Mouse (Mus musculus) CH12.LX (cell line): ENCODE results near the gene Nt5c2. TPM values are rescaled to one million over a fixed set of nuclear protein-coding genes. Genes with fewer than 3 reads are reported as not detected.

Experiments used
- DNase-seq: peaks from one replicate; pipeline ENCODE4 v3.0.0-alpha.2; 2013; ENCODE audit errors: extremely low read depth
- H3K27ac ChIP-seq: 2 replicates; pipeline ENCODE4 v1.5.1; 2012; ENCODE audit warnings: low read depth, mild to moderate bottlenecking, control low read depth, moderate library complexity; ENCODE audit not compliant: insufficient read depth
- H3K27me3 ChIP-seq: replicated peaks from 2 replicates; pipeline ENCODE3; 2012; ENCODE audit warnings: inconsistent platforms
- H3K36me3 ChIP-seq, 2 experiments: replicated peaks in 1 of 2; 2 replicates each; pipeline versions ENCODE3 to v1.6.1; 2012; ENCODE audit warnings: inconsistent platforms in 1 of 2, low read length in 1 of 2, mild to moderate bottlenecking in 1 of 2, mixed read lengths in 1 of 2, moderate library complexity in 1 of 2; ENCODE audit not compliant: control insufficient read depth in 1 of 2, insufficient read depth in 1 of 2
- H3K4me1 ChIP-seq, 2 experiments: 2 replicates each; pipeline ENCODE4 v1.6.1; 2012; ENCODE audit warnings: inconsistent platforms in 1 of 2, moderate library complexity in 1 of 2; ENCODE audit not compliant: insufficient read depth in 2 of 2, control insufficient read depth in 1 of 2
- H3K4me2 ChIP-seq: 2 replicates; pipeline ENCODE4 v1.6.1; 2012; ENCODE audit warnings: low read depth, mild to moderate bottlenecking, control low read depth; ENCODE audit not compliant: poor library complexity, insufficient read depth, severe bottlenecking
- H3K4me3 ChIP-seq, 3 experiments: fragments of 150-350 bp in 1 of 3; sonication (generic) in 1 of 3; replicated peaks in 1 of 3; 2 replicates each; pipeline versions ENCODE3 to v1.5.1; 2011 to 2012; ENCODE audit warnings: low read depth in 2 of 3, low read length in 2 of 3, mild to moderate bottlenecking in 2 of 3, moderate library complexity in 2 of 3, control low read depth in 1 of 3, improper control_type of control experiment in 1 of 3, inconsistent platforms in 1 of 3, mixed read lengths in 1 of 3; ENCODE audit not compliant: poor library complexity in 1 of 3
- H3K79me2 ChIP-seq: replicated peaks from 2 replicates; pipeline ENCODE4 v1.6.1; 2012; ENCODE audit warnings: mild to moderate bottlenecking, moderate library complexity; ENCODE audit not compliant: control insufficient read depth, poor library complexity, insufficient read depth, severe bottlenecking; ENCODE audit errors: extremely low read depth
- H3K9ac ChIP-seq: 2 replicates; pipeline ENCODE4 v1.6.1; 2012; ENCODE audit warnings: low read depth, mild to moderate bottlenecking, control low read depth, moderate library complexity; ENCODE audit not compliant: insufficient read depth
- H3K9me3 ChIP-seq: replicated peaks from 2 replicates; pipeline ENCODE3; 2012; ENCODE audit warnings: low read length, inconsistent platforms, mixed read lengths
- CHD1 ChIP-seq: IDR thresholded peaks from 2 replicates; pipeline ENCODE4 v1.6.1; 2012; ENCODE audit warnings: low read depth, low read length, improper control_type of control experiment, inconsistent platforms
- CHD2 ChIP-seq: IDR thresholded peaks from 2 replicates; pipeline ENCODE4 v1.6.1; 2011; ENCODE audit warnings: low read length, improper control_type of control experiment
- CTCF ChIP-seq, 2 experiments: IDR thresholded peaks in 1 of 2; conservative IDR thresholded peaks in 1 of 2; 2 replicates each; pipeline ENCODE4 v1.5.1; 2011 to 2012; ENCODE audit warnings: low read depth in 2 of 2, low read length in 2 of 2, improper control_type of control experiment in 1 of 2, inconsistent platforms in 1 of 2, mild to moderate bottlenecking in 1 of 2, moderate library complexity in 1 of 2
- E2F4 ChIP-seq: IDR thresholded peaks from 2 replicates; pipeline ENCODE4 v1.6.1; 2011; ENCODE audit warnings: low read depth, low read length, improper control_type of control experiment; ENCODE audit not compliant: insufficient replicate concordance
- ELF1 ChIP-seq: IDR thresholded peaks from 2 replicates; pipeline ENCODE4 v1.6.1; 2014; ENCODE audit warnings: low read depth, mild to moderate bottlenecking, inconsistent platforms, low read length, improper control_type of control experiment
- ETS1 ChIP-seq: conservative IDR thresholded peaks from 2 replicates; pipeline ENCODE4 v1.6.1; 2012; ENCODE audit warnings: low read depth, mild to moderate bottlenecking, inconsistent platforms, low read length, improper control_type of control experiment, moderate library complexity
- HCFC1 ChIP-seq: IDR thresholded peaks from 2 replicates; pipeline ENCODE4 v1.6.1; 2012; ENCODE audit warnings: low read depth, mild to moderate bottlenecking, inconsistent platforms, low read length, improper control_type of control experiment
- JUN ChIP-seq: IDR thresholded peaks from 2 replicates; pipeline ENCODE4 v1.6.1; 2011; ENCODE audit warnings: low read depth, mild to moderate bottlenecking, low read length, improper control_type of control experiment, moderate library complexity; ENCODE audit not compliant: insufficient read depth
- JUND ChIP-seq: conservative IDR thresholded peaks from 2 replicates; pipeline ENCODE4 v1.6.1; 2011; ENCODE audit warnings: low read depth, low read length, improper control_type of control experiment
- KAT2A ChIP-seq: IDR thresholded peaks from 2 replicates; pipeline ENCODE4 v1.6.1; 2012; ENCODE audit warnings: low read length, improper control_type of control experiment, inconsistent platforms; ENCODE audit not compliant: insufficient replicate concordance
- MAFK ChIP-seq: IDR thresholded peaks from 2 replicates; pipeline ENCODE4 v1.6.1; 2011; ENCODE audit warnings: low read length, improper control_type of control experiment; ENCODE audit not compliant: insufficient replicate concordance
- MEF2A ChIP-seq: IDR thresholded peaks from 2 replicates; pipeline ENCODE4 v1.6.1; 2014; ENCODE audit warnings: low read depth, mild to moderate bottlenecking, inconsistent platforms, low read length, improper control_type of control experiment, borderline replicate concordance
- POLR2AphosphoS2 ChIP-seq: IDR thresholded peaks from 2 replicates; pipeline ENCODE4 v1.6.1; 2011; ENCODE audit warnings: low read depth, low read length, improper control_type of control experiment
- RAD21 ChIP-seq: IDR thresholded peaks from 2 replicates; pipeline ENCODE4 v1.6.1; 2011; ENCODE audit warnings: low read depth, mild to moderate bottlenecking, low read length, improper control_type of control experiment, moderate library complexity
- SMC3 ChIP-seq: IDR thresholded peaks from 2 replicates; pipeline ENCODE4 v1.6.1; 2011; ENCODE audit warnings: low read depth, low read length, improper control_type of control experiment
- TBP ChIP-seq: conservative IDR thresholded peaks from 2 replicates; pipeline ENCODE4 v1.6.1; 2011; ENCODE audit warnings: low read depth, low read length, improper control_type of control experiment
- UBTF ChIP-seq: IDR thresholded peaks from 2 replicates; pipeline ENCODE4 v1.6.1; 2012; ENCODE audit warnings: low read depth, mild to moderate bottlenecking, inconsistent platforms, low read length, improper control_type of control experiment, moderate library complexity
- USF1 ChIP-seq: IDR thresholded peaks from 2 replicates; pipeline ENCODE4 v1.6.1; 2014; ENCODE audit warnings: low read depth, mild to moderate bottlenecking, inconsistent platforms, low read length, improper control_type of control experiment
- ZMIZ1 ChIP-seq: IDR thresholded peaks from 2 replicates; pipeline ENCODE4 v1.6.1; 2012; ENCODE audit warnings: low read depth, mild to moderate bottlenecking, inconsistent platforms, low read length, improper control_type of control experiment
- ZNF384 ChIP-seq: IDR thresholded peaks from 2 replicates; pipeline ENCODE4 v1.6.1; 2012; ENCODE audit warnings: low read depth, low read length, improper control_type of control experiment, inconsistent platforms
- dilution Hi-C: fragments of 300-500 bp; cut with MboI; formaldehyde crosslinking; loops from 2 replicates; pipeline ENCODE4 v1.14.3; 2020; ENCODE audit warnings: low sequenced_read_pairs; ENCODE audit not compliant: extremely low pct_unique_long_range_greater_than_20kb, extremely low pct_ligation_motif_present
- in situ Hi-C: fragments of 300-500 bp; cut with MboI; formaldehyde crosslinking; loops from 3 replicates; pipeline ENCODE4 v1.14.3; 2019; ENCODE audit warnings: low sequenced_read_pairs, low pct_ligation_motif_present, low pct_unique_long_range_greater_than_20kb, mixed read lengths
- polyA plus RNA-seq: library from polyadenylated mRNA; unstranded; fragments of >175 nt; gene quantifications from 2 replicates; pipeline ENCODE4 v1.2.1, GENCODE M21; 2012; ENCODE audit warnings: low read depth; ENCODE audit not compliant: insufficient read length
- total RNA-seq, 2 experiments: library from RNA; depleted of rRNA; stranded (reverse); fragments of 300-350 nt in 1 of 2; fragments of >200 nt in 1 of 2; gene quantifications; 2 replicates each; pipeline ENCODE4 v1.2.3; 2012 to 2014

The Nt5c2 gene
- total and polyA plus RNA-seq, 3 experiments = 15.1 to 62.9 (median 21.1) TPM

GRCm38 (mm10) chr19:46953536-46953935 is 61.4 kb downstream of the Nt5c2 start:
- no peaks in the 10 kb centered on the region for H3K9me3 ChIP-seq
- no peak for DNase-seq
- TF ChIP-seq RAD21 = no peak
- H3K36me3 ChIP-seq = peaks cover 10 to 65% of the 10 kb centered on the region in 2 experiments
- no peaks in the 10 kb centered on the region for H3K27me3 ChIP-seq
- 0 out of 4 replicates have a peak, but pooled peaks cover 0 to 14% of the 10 kb centered on the region in 2 experiments for H3K4me1 ChIP-seq
- in situ Hi-C loops = no loop called here
- no peak overlapping the region for H3K4me3 ChIP-seq
- H3K79me2 ChIP-seq = peaks cover 27% of the 10 kb centered on the region
- no peak overlapping the region for H3K4me2 ChIP-seq
- no peak overlapping the region for H3K9ac ChIP-seq
- H3K27ac ChIP-seq = no peak overlapping the region
- dilution Hi-C loops = no loop called here

GRCm38 (mm10) chr19:46952986-46953385 is 62.0 kb downstream of the Nt5c2 start:
- H3K4me1 ChIP-seq = 0 out of 4 replicates have a peak, but pooled peaks cover 0 to 13% of the 10 kb centered on the region in 2 experiments
- dilution Hi-C loops = no loop called here
- H3K4me2 ChIP-seq = no peak overlapping the region
- H3K4me3 ChIP-seq = no peak overlapping the region
- no peaks in the 10 kb centered on the region for H3K9me3 ChIP-seq
- TF ChIP-seq CHD1 = no peak
- no peak for TF ChIP-seq MAFK
- no peak for TF ChIP-seq ZNF384
- no peak for TF ChIP-seq HCFC1
- no peak for TF ChIP-seq USF1
- TF ChIP-seq JUN = no peak
- TF ChIP-seq ETS1 = no peak
- TF ChIP-seq E2F4 = no peak
- TF ChIP-seq JUND = no peak
- no peak for TF ChIP-seq CTCF (conservative IDR thresholded peaks at IDR 0.05 in 1 of 2, IDR thresholded peaks at IDR 0.05 in 1 of 2; ENCODE audit: low read depth in 2 of 2, low read length in 2 of 2)
- no peak for TF ChIP-seq TBP
- no peak for TF ChIP-seq ELF1
- no peak for TF ChIP-seq ZMIZ1
- TF ChIP-seq CHD2 = no peak
- no peak for TF ChIP-seq SMC3
- no peak for TF ChIP-seq KAT2A
- no peak for TF ChIP-seq RAD21
- TF ChIP-seq UBTF = no peak
- TF ChIP-seq MEF2A = no peak
- TF ChIP-seq POLR2AphosphoS2 = no peak
- H3K27me3 ChIP-seq = no peaks in the 10 kb centered on the region
- no peak overlapping the region for H3K9ac ChIP-seq
- H3K27ac ChIP-seq = no peak overlapping the region
- DNase-seq = no peak
- H3K36me3 ChIP-seq = peaks cover 10 to 66% of the 10 kb centered on the region in 2 experiments
- peaks cover 24% of the 10 kb centered on the region for H3K79me2 ChIP-seq
- in situ Hi-C loops = no loop called here
